Mouse (Mus musculus): ENCODE measurements at regions not wholly inside any gene's neighbourhood (a gene's known extent, or its start where the extent isn't known, plus 50 kb on each side); places are given as distances from the start of the nearest gene placed in this dataset.

GRCm38 (mm10) chr6:138956461-138957072, 298.2 kb upstream of the Igbp1b start:
- DNase-seq (ENCODE audit: extremely low spot score in 1 of 2, low spot score in 1 of 2): no peak

GRCm38 (mm10) chr6:138950888-138951287, 292.5 kb upstream of the Igbp1b start:
- DNase-seq (ENCODE audit: extremely low spot score in 1 of 2, low spot score in 1 of 2): peak in 1 of 2 experiments; percentile 8

DNA sequence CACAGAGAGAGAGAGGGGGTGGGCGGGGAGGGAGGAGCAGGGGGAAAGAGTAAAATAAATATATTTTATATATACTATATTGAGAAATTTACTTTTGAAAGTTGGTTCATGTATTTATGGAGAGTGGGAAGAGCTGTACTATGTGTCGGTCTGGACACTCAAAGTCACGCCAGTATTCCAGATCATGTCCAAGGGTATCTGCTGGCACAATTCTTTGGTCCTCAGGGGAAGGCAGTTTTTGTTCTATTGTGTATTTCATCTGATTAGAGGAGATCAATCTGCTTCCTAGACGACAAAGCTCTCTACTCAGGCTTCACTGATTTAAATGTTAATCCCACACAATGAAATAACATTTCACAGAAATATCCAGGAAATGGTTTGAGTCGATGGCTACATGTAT, 288.3 kb upstream of the Igbp1b start:
- no peak for DNase-seq (ENCODE audit: extremely low spot score in 1 of 2, low spot score in 1 of 2)

DNA sequence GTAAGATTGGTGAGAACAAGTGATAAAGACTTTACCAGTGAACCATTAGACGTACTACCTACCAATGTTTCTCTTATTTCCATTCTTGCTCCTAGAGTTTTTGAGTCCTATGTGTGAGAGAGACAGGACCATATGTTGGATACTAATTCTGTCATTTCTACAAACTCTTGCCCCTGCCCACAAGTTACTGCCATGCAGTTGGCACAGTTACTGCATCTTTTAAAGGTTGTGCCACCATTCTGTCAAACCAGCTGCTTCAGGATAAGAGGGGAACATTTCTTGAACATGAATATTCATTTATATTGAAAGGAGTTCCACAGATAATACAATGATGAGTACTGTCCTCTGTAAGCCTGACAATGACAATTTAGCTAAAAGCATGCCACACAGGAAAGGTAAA, 287.1 kb upstream of the Igbp1b start:
- DNase-seq (ENCODE audit: extremely low spot score in 1 of 2, low spot score in 1 of 2): no peak

DNA sequence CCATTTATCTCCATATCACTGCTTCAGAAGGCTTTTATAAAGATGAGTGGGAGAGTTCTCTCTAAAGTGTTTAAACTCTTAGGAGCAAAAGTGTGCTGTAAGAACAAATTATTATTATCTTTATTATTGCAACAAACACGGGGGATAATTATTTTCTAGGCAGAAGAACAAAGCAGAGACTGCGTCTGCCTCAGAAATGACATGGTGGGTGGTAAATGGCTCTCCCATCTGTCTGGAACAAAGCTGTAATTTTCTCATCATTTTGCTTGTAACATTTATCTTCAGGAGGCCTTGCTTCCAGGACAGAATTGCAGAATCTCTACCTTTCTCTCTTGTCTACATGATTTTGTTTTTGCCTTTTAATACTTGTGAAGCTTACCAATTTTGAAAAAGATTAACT, 261.8 kb upstream of the Igbp1b start:
- DNase-seq (ENCODE audit: extremely low spot score in 1 of 2, low spot score in 1 of 2): no peak

DNA sequence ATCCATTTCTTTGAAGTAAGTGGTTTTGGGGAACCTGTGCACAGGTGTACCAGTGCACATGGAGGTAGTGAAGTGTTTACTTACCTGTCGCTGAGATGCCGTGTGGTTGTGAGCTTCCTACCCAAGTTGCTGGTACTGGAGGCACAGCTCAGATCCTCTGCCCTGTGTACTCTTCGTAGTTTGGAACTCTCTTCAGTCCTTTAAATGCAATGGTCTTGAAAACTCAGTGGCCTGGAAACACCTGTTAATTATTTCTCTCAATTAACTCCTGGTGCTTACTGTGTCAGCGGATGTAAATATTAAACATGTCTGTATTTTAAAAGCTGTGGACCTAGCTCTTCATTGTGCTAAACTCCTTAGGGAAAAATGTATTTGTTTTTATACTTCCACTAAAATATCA, 261.2 kb upstream of the Igbp1b start:
- no peak for DNase-seq (ENCODE audit: extremely low spot score in 1 of 2, low spot score in 1 of 2)

DNA sequence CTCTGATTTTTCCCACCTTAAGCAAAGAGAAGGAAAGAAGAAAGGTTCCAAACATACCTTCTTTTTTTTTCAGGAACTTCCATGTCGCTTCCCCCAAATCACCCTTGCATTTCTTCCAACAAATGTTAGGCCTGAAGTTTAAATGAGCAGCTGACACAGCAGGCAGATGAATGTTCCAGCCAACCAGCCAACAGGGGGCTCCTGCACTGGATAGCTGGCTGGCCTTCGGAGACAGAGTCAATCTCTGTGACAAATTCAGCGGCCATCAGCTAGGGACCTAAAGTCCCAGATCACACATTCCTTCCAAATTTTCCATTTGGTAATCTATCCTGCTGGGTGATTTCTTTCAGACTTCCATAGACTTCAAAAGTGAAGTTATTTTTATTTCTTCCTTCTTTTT, 256.6 kb upstream of the Igbp1b start:
- peak; percentile 7 to 13 for DNase-seq (ENCODE audit: extremely low spot score in 1 of 2, low spot score in 1 of 2)

DNA sequence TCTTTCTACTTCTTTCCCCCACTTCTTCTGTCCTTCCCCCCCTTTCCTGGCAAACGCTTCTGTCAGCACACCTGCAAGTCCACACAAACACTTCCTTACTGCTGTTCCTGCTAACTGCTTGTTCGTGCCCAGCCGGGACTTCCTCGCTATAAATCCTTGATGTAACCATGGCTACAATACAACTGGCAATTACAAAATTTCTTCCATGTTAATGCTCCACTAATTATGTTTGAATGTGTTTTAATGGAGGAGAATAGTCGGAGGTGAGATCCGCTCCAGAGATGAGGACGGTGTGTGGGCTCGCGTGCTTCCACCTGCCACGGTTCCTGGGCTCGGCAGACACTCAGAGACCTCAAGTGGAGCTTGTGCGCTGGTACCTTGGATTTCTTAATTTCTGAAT, 215.3 kb upstream of the Igbp1b start:
- peak; percentile 5 to 20 for DNase-seq (ENCODE audit: extremely low spot score in 1 of 2, low spot score in 1 of 2)

GRCm38 (mm10) chr6:138872495-138873415, 214.4 kb upstream of the Igbp1b start:
- peak in 1 of 2 experiments; percentile 14 for DNase-seq (ENCODE audit: extremely low spot score in 1 of 2, low spot score in 1 of 2)

- no peak for DNase-seq (ENCODE audit: extremely low spot score in 1 of 2, low spot score in 1 of 2)
These were observed 179.7 kb upstream of the Igbp1b start for GRCm38 (mm10) chr6:138838043-138838442.

GRCm38 (mm10) chr6:138834876-138835275, 176.5 kb upstream of the Igbp1b start:
- peak in 1 of 2 experiments; percentile 8 for DNase-seq (ENCODE audit: extremely low spot score in 1 of 2, low spot score in 1 of 2)

DNA sequence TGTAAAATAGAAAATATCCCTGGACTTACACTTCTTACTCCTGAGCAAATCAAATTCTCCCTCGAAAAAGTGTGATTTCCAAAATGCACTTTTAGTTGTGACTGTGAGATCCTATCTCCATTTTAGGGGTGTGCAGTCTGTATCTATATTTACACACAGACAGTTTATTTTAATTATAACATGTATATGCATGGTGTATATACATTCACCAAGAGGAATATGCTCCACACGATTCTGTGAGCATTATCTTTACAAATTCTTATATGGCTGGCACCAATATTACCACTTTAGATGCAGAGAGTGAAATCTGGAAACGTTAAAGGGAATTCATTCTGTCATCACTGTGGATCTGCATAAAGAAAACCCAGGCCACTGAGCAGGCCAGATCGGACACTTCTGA, 143.5 kb upstream of the Igbp1b start:
- no peak for DNase-seq (ENCODE audit: extremely low spot score in 1 of 2, low spot score in 1 of 2)

GRCm38 (mm10) chr6:138800836-138801740, 142.7 kb upstream of the Igbp1b start:
- no peak for DNase-seq (ENCODE audit: extremely low spot score in 1 of 2, low spot score in 1 of 2)

- no peak for DNase-seq (ENCODE audit: extremely low spot score in 1 of 2, low spot score in 1 of 2)
These were observed 136.4 kb upstream of the Igbp1b start for GRCm38 (mm10) chr6:138794706-138795105.

GRCm38 (mm10) chr6:138792802-138793201, 134.5 kb upstream of the Igbp1b start:
- DNase-seq (ENCODE audit: extremely low spot score in 1 of 2, low spot score in 1 of 2): no peak

DNA sequence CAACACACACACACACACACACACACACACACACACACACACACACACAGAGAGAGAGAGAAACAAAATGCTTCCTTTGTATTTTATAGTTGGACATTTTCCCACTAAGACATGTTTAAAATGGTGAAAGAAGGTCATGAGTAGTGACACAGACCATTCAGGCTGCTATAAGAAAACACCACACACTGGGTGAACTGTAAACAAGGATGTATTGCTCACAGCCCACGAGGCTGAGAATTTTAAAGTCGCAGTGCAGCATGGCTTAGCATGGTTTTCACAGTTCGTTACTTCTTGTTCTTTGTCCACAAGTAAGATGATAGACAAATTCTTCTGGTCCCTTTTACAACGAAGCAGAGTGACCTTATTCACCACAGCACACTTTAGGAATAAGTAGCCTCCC, 124.6 kb upstream of the Igbp1b start:
- no peak for DNase-seq (ENCODE audit: extremely low spot score in 1 of 2, low spot score in 1 of 2)

- no peak for DNase-seq (ENCODE audit: extremely low spot score in 1 of 2, low spot score in 1 of 2)
These were observed 124.1 kb upstream of the Igbp1b start for GRCm38 (mm10) chr6:138782470-138782869.

GRCm38 (mm10) chr6:138761991-138762390, 103.6 kb upstream of the Igbp1b start:
- no peak for DNase-seq (ENCODE audit: extremely low spot score in 1 of 2, low spot score in 1 of 2)

GRCm38 (mm10) chr6:138754955-138755303, 96.6 kb upstream of the Igbp1b start:
- no peak for DNase-seq (ENCODE audit: extremely low spot score in 1 of 2, low spot score in 1 of 2)

- no peak for DNase-seq (ENCODE audit: extremely low spot score in 1 of 2, low spot score in 1 of 2)
These were observed 96.1 kb upstream of the Igbp1b start for GRCm38 (mm10) chr6:138754302-138754954.
